Mouse (Mus musculus): ENCODE data around the gene Slc6a6. TPM values are rescaled to one million over a fixed set of nuclear protein-coding genes. Genes with fewer than 3 reads are reported as not detected.
A peak's percentile ranks its signal among the peaks of the same experiment; 100 is the strongest.

Slc6a6 gene
- polyA plus RNA-seq, 1 experiment from 2014 or later, result 60.0 TPM

DNA sequence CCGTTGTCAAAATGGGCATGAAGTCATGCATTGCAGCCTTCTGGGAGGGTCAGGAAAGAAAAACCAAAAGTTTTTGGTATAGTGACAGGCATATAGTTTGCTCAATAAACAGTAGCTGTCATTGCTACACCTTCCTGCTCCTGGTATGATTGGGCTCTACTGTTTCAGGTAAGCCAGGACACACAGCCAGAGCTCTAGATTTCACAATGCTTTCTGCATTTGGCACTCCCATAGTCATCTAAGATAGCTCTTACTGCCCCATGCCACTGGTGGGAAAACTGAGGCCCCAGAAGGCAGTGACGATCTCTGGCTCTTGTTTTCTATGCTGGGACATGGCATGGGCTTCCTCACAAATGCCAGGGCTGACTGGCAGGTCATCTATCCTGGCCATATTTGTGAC lies 19.6 kb downstream of the Slc6a6 start:
- no peak for ATAC-seq (ENCODE audit: extremely low read depth, insufficient number of reproducible peaks, low FRiP score, low TSS enrichment)

DNA sequence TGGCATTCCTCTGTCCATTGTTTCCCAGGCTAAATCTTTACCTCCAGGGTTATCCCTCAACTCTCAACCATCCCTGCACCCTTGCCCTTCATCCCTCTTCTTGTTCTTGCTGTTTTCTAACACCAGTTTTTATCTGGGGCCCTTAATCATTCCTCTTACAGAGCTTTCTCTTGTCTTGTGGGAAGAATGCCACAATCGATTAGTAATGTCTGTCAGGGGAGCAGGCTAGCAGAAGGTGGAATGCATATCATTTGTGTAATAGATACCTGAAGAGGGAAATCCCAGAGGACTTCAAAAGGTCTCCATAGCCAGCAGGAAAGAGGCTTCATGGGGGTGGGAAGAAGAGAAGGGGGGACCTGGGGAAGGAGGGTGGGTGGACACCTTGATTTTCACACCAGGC lies 20.6 kb downstream of the Slc6a6 start:
- Histone ChIP-seq H3K36me3 (peaks cover 78% of the 10 kb centered on the region), H3K9me3 (peaks cover 9% of the 10 kb centered on the region), H3K27me3 (replicated peaks) (no peaks in the 10 kb centered on the region), H3K4me3 (no peak overlapping the region), H3K9ac (no peak overlapping the region), H3K27ac (replicated peaks) (no peak overlapping the region), H3K4me2 (no peak overlapping the region), H3K4me1 (0 out of 2 replicates have a peak, but pooled peaks cover 17% of the 10 kb centered on the region)
- ATAC-seq (ENCODE audit: extremely low read depth, insufficient number of reproducible peaks, low FRiP score, low TSS enrichment), result no peak
- 71% methylated on average over 1 of the region's 1 CpGs for WGBS

More for the DNA sequence above, 19.6 kb downstream of the Slc6a6 start:
- peaks cover 80% of the 10 kb centered on the region for H3K36me3 ChIP-seq
- no peaks in the 10 kb centered on the region for H3K27me3 ChIP-seq (replicated peaks)
- H3K4me1 ChIP-seq, result 0 out of 2 replicates have a peak, but pooled peaks cover 17% of the 10 kb centered on the region
- no peak overlapping the region for H3K9ac ChIP-seq
- H3K4me2 ChIP-seq, result no peak overlapping the region
- peaks cover 5% of the 10 kb centered on the region for H3K9me3 ChIP-seq
- H3K27ac ChIP-seq (replicated peaks), result no peak overlapping the region
- WGBS, result 87% methylated on average over 2 of the region's 2 CpGs
- no peak overlapping the region for H3K4me3 ChIP-seq

DNA sequence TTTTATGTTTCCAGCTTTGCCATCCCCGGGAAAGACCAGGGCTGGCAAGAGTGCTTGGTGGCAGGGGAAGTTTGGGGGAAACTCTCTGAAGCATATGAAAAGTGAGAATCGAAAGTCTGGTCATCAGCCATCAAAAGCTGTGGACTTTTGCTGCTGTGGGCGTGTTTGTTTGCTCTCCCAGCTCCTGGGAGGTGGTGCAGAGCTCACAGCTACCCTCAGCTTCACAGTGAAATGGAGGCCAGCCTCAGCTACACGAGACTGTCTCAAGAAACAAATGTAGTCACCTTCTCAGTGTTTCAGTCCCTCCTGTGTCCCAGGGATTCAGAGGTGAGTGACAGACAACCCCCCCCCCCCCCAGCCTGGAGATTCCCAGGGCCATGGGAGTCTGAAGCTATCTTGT lies 21.8 kb downstream of the Slc6a6 start:
- Histone ChIP-seq H3K9me3 (peaks cover 9% of the 10 kb centered on the region), H3K4me1 (0 out of 2 replicates have a peak, but pooled peaks cover 15% of the 10 kb centered on the region), H3K4me2 (no peak overlapping the region), H3K4me3 (no peak overlapping the region), H3K27me3 (replicated peaks) (no peaks in the 10 kb centered on the region), H3K36me3 (peaks cover 71% of the 10 kb centered on the region), H3K9ac (no peak overlapping the region), H3K27ac (replicated peaks) (no peak overlapping the region)
- no peak for ATAC-seq (ENCODE audit: extremely low read depth, insufficient number of reproducible peaks, low FRiP score, low TSS enrichment)
- WGBS, result 65% methylated on average over 4 of the region's 4 CpGs

DNA sequence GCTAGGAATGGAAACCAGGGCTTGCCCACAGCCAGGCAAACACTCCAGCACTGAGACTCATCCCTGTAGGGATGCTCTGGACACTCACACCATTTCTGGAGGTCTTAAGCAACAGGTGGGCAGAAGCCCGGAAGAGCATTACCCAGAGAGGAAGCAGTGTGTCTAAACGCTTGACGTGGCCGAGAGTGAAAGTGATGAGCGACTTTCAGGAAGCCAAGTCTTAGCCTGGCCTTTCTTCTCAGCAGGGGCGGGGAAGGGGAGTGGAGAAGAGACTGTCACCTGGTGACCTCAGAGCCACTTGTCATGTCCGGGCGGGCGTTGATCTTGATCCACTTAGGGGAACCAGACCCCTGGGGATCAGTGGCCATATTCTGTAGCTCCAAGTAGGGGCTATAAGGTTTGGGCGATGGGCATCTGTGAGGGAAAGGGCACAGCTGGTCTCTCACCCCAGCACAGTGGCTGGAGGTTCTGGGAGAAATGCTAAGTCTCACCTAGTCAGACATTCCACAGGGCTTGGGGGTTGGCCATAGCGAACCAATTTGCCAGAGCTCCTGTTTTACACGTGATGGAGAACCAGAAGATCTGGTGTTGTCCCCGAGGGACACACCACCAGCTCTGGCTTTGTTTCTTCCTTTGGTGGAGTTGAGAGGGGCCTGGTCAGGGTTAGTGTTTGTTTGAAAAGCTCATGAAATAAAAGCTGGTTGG lies 22.4 kb downstream of the Slc6a6 start:
- no peak overlapping the region for H3K9ac ChIP-seq
- H3K4me2 ChIP-seq, result no peak overlapping the region
- no peak overlapping the region for H3K27ac ChIP-seq (replicated peaks)
- H3K27me3 ChIP-seq (replicated peaks), result no peaks in the 10 kb centered on the region
- 0 out of 2 replicates have a peak, but pooled peaks cover 9% of the 10 kb centered on the region for H3K4me1 ChIP-seq
- H3K36me3 ChIP-seq, result peaks cover 67% of the 10 kb centered on the region
- no peak overlapping the region for H3K4me3 ChIP-seq
- 64% methylated on average over 13 of the region's 13 CpGs for WGBS
- peaks cover 9% of the 10 kb centered on the region for H3K9me3 ChIP-seq
- ATAC-seq (ENCODE audit: extremely low read depth, insufficient number of reproducible peaks, low FRiP score, low TSS enrichment), result no peak

DNA sequence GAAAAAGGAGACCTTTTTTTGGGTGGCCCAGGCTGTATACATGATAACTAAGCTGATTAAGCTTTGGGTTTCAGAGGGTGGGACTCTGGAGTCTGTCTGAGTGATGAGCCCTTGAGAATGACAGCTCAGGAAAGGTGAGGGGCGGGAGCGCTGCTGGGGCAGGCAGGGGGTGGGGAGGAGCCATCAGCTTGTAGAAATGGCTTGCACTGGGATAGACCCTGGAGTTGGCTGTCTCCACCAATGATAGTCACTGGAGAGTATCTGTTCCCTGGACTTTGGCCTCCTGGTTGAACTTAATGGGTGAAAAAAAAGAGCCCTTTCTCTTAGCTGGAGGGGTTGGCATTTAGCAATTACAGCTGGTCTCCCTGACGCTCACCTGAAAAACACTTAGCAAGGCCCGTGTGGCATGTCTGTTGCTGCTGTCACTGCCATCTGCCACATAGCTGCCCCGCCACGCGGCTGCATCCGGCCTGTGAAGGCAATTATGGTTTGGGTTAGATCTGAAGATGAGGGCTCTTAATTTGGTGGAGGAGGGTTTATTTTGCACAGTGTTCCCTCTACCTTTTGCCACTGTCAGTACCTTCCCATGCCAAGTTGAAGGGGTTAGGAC lies 23.5 kb downstream of the Slc6a6 start:
- no peak overlapping the region for H3K9ac ChIP-seq
- 81% methylated on average over 8 of the region's 8 CpGs for whole genome bisulfite sequencing
- no peak overlapping the region for H3K4me2 ChIP-seq
- H3K27ac ChIP-seq (replicated peaks), result no peak overlapping the region
- no peak overlapping the region for H3K4me3 ChIP-seq
- peaks cover 20% of the 10 kb centered on the region for H3K4me1 ChIP-seq
- H3K27me3 ChIP-seq (replicated peaks), result no peaks in the 10 kb centered on the region
- peaks cover 9% of the 10 kb centered on the region for H3K9me3 ChIP-seq
- peaks cover 65% of the 10 kb centered on the region for H3K36me3 ChIP-seq
- no peak for ATAC-seq (ENCODE audit: extremely low read depth, insufficient number of reproducible peaks, low FRiP score, low TSS enrichment)

DNA sequence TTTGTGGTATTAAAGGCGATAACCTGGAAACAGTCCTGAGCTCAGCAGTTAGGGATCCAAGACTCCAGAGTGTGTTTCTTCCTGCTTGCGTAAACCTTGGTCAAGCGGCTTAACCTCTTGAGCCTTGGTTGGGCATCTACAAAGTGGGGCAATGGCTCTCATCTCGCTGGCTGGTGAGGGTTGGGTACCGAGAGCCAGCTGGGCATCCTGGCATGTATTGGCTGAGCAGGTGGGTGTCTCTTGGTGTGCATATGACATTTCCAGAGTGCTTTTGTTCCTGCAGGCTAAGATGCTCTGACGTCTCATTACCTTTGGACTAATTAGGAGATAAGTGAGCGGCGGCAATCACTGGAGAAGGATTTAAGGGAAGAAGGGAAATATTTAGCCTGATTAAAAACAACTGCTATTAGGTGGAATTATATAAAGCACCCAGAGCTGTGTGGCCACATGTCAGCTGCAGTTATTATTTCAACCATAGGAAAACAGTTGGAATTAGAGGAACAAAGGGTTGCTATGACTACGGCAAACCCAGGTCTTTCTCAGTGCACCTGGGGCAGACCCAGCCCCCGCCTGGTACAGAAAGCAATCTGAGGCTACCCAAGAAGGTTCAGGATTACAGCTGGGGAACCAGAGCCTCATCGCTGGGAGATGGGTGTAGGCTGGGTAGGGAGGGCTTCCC lies 24.2 kb downstream of the Slc6a6 start:
- peaks cover 9% of the 10 kb centered on the region for H3K9me3 ChIP-seq
- H3K27me3 ChIP-seq (replicated peaks), result no peaks in the 10 kb centered on the region
- no peak for ATAC-seq (ENCODE audit: extremely low read depth, insufficient number of reproducible peaks, low FRiP score, low TSS enrichment)
- peaks cover 26% of the 10 kb centered on the region for H3K4me1 ChIP-seq
- 91% methylated on average over 11 of the region's 11 CpGs for WGBS
- H3K4me3 ChIP-seq, result no peak overlapping the region
- H3K4me2 ChIP-seq, result no peak overlapping the region
- no peak overlapping the region for H3K27ac ChIP-seq (replicated peaks)
- peaks cover 60% of the 10 kb centered on the region for H3K36me3 ChIP-seq
- no peak overlapping the region for H3K9ac ChIP-seq

DNA sequence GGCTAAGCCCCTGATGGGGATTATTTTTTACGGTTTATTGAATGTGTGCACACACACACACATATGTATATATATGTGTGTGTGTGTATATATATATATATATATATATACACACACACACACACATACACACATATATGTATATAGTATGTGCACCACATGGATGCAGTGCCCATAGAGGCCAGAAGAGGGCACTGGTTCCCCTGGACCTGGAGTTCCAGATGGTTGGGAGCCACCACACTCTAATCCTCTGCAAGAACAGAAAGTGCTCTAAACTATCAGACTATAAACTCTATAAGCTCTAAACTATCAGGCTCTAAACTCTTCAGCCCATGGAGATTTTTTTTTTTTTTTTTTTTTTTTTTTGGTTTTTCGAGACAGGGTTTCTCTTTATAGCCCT lies 25.1 kb downstream of the Slc6a6 start:
- peaks cover 51% of the 10 kb centered on the region for H3K36me3 ChIP-seq
- H3K4me1 ChIP-seq, result peaks cover 35% of the 10 kb centered on the region
- ATAC-seq (ENCODE audit: extremely low read depth, insufficient number of reproducible peaks, low FRiP score, low TSS enrichment), result no peak
- no peak overlapping the region for H3K27ac ChIP-seq (replicated peaks)
- peaks cover 9% of the 10 kb centered on the region for H3K9me3 ChIP-seq
- H3K9ac ChIP-seq, result no peak overlapping the region
- no peak overlapping the region for H3K4me3 ChIP-seq
- no peak overlapping the region for H3K4me2 ChIP-seq
- H3K27me3 ChIP-seq (replicated peaks), result no peaks in the 10 kb centered on the region
- WGBS, result 93% methylated on average over 1 of the region's 2 CpGs

DNA sequence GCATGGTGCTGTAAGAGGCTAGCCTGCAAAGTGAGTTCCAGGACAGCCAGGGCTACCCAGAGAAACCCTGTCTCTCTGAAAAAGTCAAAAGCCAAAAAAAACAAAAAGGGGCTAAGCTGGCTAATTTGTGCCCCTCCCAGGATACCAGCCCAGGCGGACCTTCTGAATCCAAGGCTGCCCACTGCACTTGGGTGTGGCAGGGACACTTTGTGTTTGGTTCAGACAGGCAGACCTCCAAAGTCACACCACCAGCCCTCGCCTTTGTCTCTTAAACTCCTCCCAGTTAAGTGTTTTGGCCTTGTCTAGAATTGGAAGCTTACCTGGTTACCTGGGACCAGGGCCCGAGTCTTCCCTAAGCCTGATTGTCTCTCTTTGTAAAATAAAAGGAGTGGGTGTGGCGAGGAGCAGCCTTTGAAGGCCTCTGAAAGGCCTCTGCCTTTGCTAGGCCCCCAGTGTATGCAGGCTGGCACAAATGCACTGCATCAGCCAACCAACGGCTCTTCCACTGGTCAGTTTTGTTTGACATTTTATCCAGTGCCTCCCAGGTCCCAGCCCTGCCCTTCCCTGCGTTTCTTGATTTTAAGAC lies 26.6 kb downstream of the Slc6a6 start:
- H3K9ac ChIP-seq, result no peak overlapping the region
- no peak for ATAC-seq (ENCODE audit: extremely low read depth, insufficient number of reproducible peaks, low FRiP score, low TSS enrichment)
- H3K27ac ChIP-seq (replicated peaks), result no peak overlapping the region
- H3K4me1 ChIP-seq, result peaks cover 35% of the 10 kb centered on the region
- no peaks in the 10 kb centered on the region for H3K27me3 ChIP-seq (replicated peaks)
- H3K9me3 ChIP-seq, result peaks cover 7% of the 10 kb centered on the region; the same call in 1 of the 2 replicates
- peaks cover 52% of the 10 kb centered on the region for H3K36me3 ChIP-seq
- H3K4me3 ChIP-seq, result no peak overlapping the region
- WGBS, result 73% methylated on average over 6 of the region's 6 CpGs
- H3K4me2 ChIP-seq, result no peak overlapping the region

DNA sequence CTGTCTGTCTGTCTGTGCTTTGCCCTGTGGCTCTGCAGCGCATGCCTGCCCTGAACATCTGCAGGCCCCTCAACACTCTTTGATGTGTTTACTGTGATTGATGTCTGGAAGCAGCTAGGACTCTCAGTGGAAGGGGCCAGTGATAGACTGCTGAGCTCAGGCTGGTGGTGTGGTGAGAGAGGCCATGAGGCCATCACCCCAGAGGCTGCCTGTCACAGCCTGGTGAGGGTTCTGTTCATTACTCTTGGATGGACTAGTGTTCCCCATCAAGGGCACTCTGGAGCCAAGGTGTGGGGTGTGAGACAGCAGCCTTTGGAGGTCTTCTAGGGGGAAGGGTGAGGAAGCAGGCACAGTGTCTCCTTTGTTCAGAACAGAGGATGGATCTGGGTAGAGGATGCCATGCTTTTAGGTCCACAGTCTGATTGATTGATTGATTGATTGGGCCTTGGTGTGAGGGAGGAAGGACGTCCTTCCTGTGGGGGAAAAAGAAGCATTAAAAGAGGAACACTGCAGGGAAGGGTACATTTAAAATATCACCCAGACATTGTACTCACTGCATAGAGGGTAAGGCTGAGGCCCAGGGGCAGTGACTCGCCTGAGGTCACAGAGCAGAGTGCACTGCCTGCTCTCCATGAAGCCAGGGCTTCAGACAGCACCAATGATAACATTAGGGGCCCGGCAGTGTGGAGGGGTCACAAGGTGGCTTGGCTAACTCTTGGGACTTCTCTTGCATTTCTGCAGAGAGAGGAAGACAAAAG lies 28.4 kb downstream of the Slc6a6 start:
- ATAC-seq (ENCODE audit: extremely low read depth, insufficient number of reproducible peaks, low FRiP score, low TSS enrichment), result no peak
- H3K4me2 ChIP-seq, result peak overlapping the region; percentile 20; the same call in 1 of the 2 replicates
- peaks cover 7% of the 10 kb centered on the region; the same call in 1 of the 2 replicates for H3K9me3 ChIP-seq
- WGBS, result 26% methylated on average over 4 of the region's 4 CpGs
- H3K4me3 ChIP-seq, result no peak overlapping the region
- H3K27me3 ChIP-seq (replicated peaks), result no peaks in the 10 kb centered on the region
- H3K4me1 ChIP-seq, result peaks cover 28% of the 10 kb centered on the region
- H3K27ac ChIP-seq (replicated peaks), result peak overlapping the region; percentile 55
- H3K9ac ChIP-seq, result peak overlapping the region; percentile 57
- peaks cover 45% of the 10 kb centered on the region for H3K36me3 ChIP-seq

DNA sequence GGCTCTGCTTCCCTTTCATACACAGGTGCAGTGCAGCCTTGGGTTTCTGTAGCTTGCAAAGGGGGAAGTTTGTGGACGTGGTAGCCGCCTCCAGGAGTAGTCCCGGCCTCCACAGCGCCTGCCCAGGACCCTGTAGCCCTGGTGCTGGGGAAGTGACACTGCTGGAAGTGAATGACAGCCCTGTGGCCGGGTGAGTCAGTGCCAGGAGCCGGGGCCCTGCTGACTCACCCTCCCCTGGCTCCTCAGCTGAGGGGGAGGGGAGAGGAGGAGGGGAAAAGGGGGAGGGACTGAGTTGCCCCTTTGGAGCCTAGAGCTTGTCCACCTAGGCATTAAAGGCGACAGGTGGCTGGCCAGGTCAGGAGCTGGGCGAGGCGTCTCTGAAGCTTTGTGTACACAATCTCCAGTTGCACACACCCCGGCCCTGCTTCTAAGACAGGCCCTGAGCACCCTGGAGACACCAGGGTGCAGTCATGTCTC lies 29.0 kb downstream of the Slc6a6 start:
- Histone ChIP-seq H3K27me3 (replicated peaks) (no peaks in the 10 kb centered on the region), H3K27ac (replicated peaks) (peak overlapping the region; percentile 55), H3K4me2 (peak overlapping the region; percentile 20; the same call in 1 of the 2 replicates), H3K4me1 (peaks cover 26% of the 10 kb centered on the region), H3K9ac (peak overlapping the region; percentile 57), H3K9me3 (peaks cover 7% of the 10 kb centered on the region; the same call in 1 of the 2 replicates), H3K4me3 (no peak overlapping the region), H3K36me3 (peaks cover 41% of the 10 kb centered on the region)
- WGBS, result 13% methylated on average over 10 of the region's 10 CpGs
- ATAC-seq (ENCODE audit: extremely low read depth, insufficient number of reproducible peaks, low FRiP score, low TSS enrichment), result peak; percentile 58; the same call in 1 of the 2 replicates

All from heart, embryonic 13.5 days (tissue).